Mouse (Mus musculus): Measurements from ENCODE around the gene AI837181. TPM values are rescaled to one million over a fixed set of nuclear protein-coding genes. Genes with fewer than 3 reads are reported as not detected.
A peak's percentile ranks its signal among the peaks of the same experiment; 100 is the strongest.

AI837181 gene
- total RNA-seq, 4 experiments from 2014 or later = 34.1 to 40.6 (median 36.2) TPM

- DNase-seq (ENCODE audit: low spot score) = peak; percentile 80
Measured at GRCm38 (mm10) chr19:5414534-5414957, 10.4 kb upstream of the AI837181 start.

DNA sequence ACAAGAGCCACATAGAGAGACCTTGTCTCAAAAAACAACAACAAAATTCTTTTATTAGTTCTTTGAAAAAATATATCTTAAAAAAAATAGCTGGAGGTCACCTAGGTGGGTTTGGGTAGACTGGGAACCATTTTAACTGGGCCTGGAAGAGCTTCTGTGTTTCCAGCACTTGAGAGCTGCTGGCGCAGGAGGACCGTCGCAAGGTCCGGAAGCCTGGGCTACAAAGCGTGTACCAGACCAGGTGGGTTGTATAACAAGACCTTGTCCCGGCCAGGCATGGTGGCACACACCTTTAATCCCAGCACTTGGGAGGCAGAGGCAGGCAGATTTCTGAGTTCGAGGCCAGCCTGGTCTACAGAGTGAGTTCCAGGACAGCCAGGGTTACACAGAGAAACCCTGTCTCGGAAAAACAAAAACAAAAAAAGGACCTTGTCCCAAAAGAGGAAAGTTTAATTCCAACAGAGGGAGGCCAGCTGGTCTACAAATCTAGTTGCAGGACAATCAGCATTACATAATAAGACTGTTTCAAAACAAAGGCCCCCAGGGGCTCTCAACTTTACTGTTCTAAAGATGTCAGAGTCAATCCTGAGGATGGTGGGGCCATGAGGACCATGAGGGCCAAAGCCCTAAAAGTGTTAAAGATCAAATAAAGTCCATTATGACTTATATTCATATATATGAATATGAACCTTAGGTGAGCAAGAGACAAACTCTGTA is 6.0 kb upstream of the AI837181 start:
- no peak for DNase-seq (ENCODE audit: low spot score)

DNA sequence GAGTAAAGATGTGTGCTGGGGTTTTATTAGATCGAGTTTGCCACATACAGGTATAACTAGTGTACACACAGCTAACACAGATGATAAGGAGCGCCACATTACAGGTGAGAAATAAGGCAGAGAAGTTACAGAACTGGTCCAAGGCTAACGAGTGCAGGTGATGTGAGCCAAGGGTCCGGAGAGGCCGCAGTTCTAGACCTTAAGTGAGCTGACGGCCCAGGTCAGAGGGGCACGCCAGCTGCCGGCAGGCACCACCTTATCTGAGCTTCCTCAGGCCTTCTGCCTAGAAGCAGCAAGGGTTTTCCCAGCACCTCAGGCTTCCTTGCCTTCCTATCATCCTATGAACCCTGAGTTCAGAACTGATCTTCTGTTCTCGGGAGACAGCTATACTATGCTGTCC is 5.3 kb upstream of the AI837181 start:
- no peak for DNase-seq (ENCODE audit: low spot score)

GRCm38 (mm10) chr19:5420579-5420978 is 4.4 kb upstream of the AI837181 start:
- DNase-seq (ENCODE audit: low spot score) = no peak

GRCm38 (mm10) chr19:5421784-5422183 is 3.2 kb upstream of the AI837181 start:
- DNase-seq (ENCODE audit: low spot score) = no peak

- no peak for DNase-seq (ENCODE audit: low spot score)
Measured at GRCm38 (mm10) chr19:5422267-5422666, 2.7 kb upstream of the AI837181 start.

- no peak for DNase-seq (ENCODE audit: low spot score)
Measured at GRCm38 (mm10) chr19:5422895-5423443, 2.0 kb upstream of the AI837181 start.

DNA sequence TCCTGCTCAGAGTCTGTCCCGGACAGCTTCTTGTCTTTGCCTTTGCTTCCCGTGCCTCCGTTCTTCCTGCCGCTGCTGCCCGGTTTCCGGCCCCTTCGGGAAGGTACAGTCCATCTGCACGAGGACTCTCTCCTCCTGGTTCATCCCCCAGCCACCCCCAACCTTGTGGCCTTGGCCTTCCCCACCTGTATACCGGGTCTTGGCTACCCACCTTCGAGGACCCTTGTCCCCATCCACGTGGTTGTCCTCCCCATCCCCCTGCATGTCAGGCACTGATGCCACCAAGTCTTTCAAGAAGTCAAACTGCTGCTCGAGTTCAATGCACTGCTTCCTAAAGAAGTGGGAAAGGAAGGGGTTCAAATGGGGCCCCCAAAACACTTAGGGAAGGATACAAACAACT is 1.4 kb upstream of the AI837181 start:
- DNase-seq (ENCODE audit: low spot score) = no peak

- peak; percentile 55 for DNase-seq (ENCODE audit: low spot score)
Measured at GRCm38 (mm10) chr19:5424092-5424781, 707 bp upstream of the AI837181 start.

- DNase-seq (ENCODE audit: low spot score) = no peak
Measured at GRCm38 (mm10) chr19:5425906-5426565, 1.1 kb downstream of the AI837181 start.

- DNase-seq (ENCODE audit: low spot score) = no peak
Measured at GRCm38 (mm10) chr19:5426640-5427290, 1.8 kb downstream of the AI837181 start.

GRCm38 (mm10) chr19:5428083-5428482 is 3.1 kb downstream of the AI837181 start:
- DNase-seq (ENCODE audit: low spot score) = no peak

GRCm38 (mm10) chr19:5429219-5429618 is 4.3 kb downstream of the AI837181 start:
- DNase-seq (ENCODE audit: low spot score) = no peak

- no peak for DNase-seq (ENCODE audit: low spot score)
Measured at GRCm38 (mm10) chr19:5429806-5430205, 4.9 kb downstream of the AI837181 start.

DNA sequence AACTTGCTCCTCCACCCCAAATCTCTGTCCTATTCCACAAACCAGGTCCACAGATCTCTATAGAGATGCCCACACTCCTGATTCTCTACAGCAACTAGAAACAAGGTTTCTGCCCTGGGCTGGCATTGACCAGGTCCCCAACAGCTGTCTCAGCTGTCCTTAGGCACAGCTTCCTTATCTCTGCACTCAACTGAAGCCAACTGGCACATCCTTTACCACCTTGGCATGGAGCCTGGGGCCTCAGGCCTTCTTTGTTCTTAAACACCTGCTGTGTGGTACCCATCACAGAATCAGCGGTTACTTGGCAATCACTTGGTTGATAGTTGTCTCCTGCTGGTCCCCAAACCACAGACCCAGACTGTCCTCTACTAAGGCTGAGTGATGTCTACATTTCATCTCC is 5.5 kb downstream of the AI837181 start:
- DNase-seq (ENCODE audit: low spot score) = no peak

GRCm38 (mm10) chr19:5431911-5432464 is 7.0 kb downstream of the AI837181 start:
- no peak for DNase-seq (ENCODE audit: low spot score)

DNA sequence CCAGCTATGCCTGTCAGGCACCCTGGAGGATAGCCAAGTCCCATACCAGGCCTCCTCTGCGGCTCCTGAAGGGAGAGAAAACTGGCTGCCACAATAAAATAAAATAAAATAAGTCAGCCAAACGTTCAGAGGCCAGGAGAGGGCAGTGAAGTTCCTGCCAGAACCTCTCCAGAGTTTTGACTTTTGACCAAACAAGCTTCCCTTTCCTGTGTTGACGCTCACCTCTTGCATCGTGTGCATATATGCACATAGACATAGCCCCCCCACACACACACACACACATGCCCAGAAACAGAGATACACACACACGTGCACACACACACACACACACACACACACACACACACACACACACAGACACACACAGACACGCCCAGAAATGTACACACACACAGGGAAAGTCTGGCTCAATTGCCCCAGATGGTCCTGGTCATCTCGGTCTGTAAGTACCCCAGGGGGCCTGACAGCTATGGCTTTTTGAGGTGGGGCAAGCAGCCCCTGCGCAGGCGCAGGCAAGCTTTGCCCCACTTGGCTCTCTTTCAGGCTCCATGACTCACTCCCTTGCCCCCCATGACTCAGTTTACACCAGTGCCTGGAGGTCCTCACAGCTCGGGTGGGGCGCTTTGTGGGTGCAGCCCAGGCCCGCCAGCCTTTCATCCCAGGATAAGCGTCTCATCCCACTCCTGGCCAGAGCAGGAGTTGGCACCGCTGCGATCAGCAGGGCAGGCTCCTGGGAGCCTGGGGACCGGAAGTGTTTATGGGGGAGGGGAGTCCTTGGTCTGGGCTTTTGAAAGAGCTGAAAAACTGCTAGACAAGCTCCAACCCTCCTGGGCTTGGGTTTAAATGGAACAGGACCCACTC is 8.3 kb downstream of the AI837181 start:
- peak; percentile 57 for DNase-seq (ENCODE audit: low spot score)

DNA sequence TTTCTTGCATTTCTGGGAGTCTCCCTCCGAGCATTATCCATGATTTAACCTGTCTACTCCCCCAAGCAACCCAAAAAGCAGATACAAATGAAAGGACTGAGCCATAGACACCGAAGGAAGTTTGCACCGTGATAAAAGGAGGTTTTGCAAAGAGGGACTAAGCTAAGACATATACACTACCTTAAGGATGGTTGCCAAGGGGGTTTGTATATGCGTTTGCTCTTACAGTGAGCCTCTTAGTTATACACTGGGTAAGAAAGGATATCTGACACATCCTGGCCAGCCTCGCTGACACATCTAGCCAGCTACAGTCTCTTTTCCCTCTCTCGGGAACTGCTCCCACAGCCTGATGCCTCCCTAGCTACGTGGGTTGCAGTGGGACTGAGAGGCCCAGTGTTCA is 9.0 kb downstream of the AI837181 start:
- no peak for DNase-seq (ENCODE audit: low spot score)

DNA sequence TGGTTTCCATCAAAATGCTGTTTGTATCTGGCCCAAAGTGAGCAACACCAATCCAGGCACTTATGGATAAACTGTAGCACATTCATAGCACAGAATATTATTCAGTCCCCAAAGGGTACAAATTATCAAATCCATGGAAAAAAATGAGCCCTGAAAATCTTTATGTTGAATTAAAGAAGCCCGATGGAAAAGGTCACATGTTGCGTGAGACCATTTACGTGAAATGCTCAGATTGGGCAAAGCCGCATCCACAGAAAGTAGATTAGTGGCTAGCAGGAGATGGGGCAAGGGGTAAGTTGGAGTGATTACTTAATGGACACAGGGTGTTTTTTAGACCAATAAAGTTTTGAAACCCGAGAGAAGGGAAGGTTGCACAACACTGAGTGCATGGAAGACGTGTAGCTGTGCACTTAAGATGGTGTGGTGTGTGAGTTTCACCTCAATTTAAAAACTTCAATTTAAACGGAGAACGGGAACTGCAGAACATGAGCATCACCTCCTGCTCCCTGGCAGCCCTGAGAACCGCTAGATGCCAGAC is 19.5 kb downstream of the AI837181 start:
- no peak for DNase-seq (ENCODE audit: low spot score)

GRCm38 (mm10) chr19:5444954-5445353 is 20.0 kb downstream of the AI837181 start:
- no peak for DNase-seq (ENCODE audit: low spot score)

Data from heart, adult 8-10 months (tissue).